Mouse (Mus musculus) embryonic facial prominence, embryonic 15.5 days (tissue): Measurements from ENCODE around the gene Gadd45b. TPM values are rescaled to one million over a fixed set of nuclear protein-coding genes. Genes with fewer than 3 reads are reported as not detected.

ENCODE experiments used
- ATAC-seq: fragments of 200-750 bp; cut with Nextera tagmentation; 2 replicates; pipeline ENCODE4 v1.8.0; 2017; ENCODE audit warnings: low read depth, moderate TSS enrichment; ENCODE audit not compliant: insufficient number of reproducible peaks, low FRiP score, low TSS enrichment
- H3K27ac ChIP-seq: fragments of 300-500 bp; sonication (generic); replicated peaks from 2 replicates; pipeline ENCODE4 v1.5.1; 2015; ENCODE audit warnings: mild to moderate bottlenecking, inconsistent platforms
- H3K27me3 ChIP-seq: fragments of 300-500 bp; sonication (generic); 2 replicates; pipeline ENCODE4 v1.6.1; 2015; ENCODE audit warnings: inconsistent platforms
- H3K36me3 ChIP-seq: fragments of 300-500 bp; sonication (generic); 2 replicates; pipeline ENCODE4 v1.6.1; 2015; ENCODE audit warnings: mild to moderate bottlenecking, inconsistent platforms
- H3K4me1 ChIP-seq: fragments of 300-500 bp; sonication (generic); 2 replicates; pipeline ENCODE4 v1.6.1; 2015; ENCODE audit warnings: inconsistent platforms
- H3K4me2 ChIP-seq: fragments of 300-500 bp; sonication (generic); replicated peaks from 2 replicates; pipeline ENCODE4 v1.6.1; 2015; ENCODE audit warnings: mild to moderate bottlenecking, inconsistent platforms
- H3K4me3 ChIP-seq: fragments of 300-500 bp; sonication (generic); replicated peaks from 2 replicates; pipeline ENCODE4 v1.5.1; 2015; ENCODE audit warnings: mild to moderate bottlenecking, inconsistent platforms
- H3K9ac ChIP-seq: fragments of 300-500 bp; sonication (generic); 2 replicates; pipeline ENCODE4 v1.6.1; 2015; ENCODE audit warnings: inconsistent platforms
- H3K9me3 ChIP-seq: fragments of 300-500 bp; sonication (generic); replicated peaks from 2 replicates; pipeline ENCODE4 v1.6.1; 2016; ENCODE audit warnings: inconsistent platforms
- WGBS: fragments of 180-500 bp; shearing (Covaris S2); methylation state at CpG from one replicate; pipeline ENCODE4 v1.1.7; 2015; 5-methylcytosine and 5-hydroxymethylcytosine counted together
- polyA plus RNA-seq: library from polyadenylated mRNA; unstranded; fragments of >200 nt; fragmentation: Nextera tagmentation; extraction: Ambion mirVana; gene quantifications from 2 replicates; pipeline ENCODE4 v1.2.1, GENCODE M21; 2015

Gene Gadd45b
- polyA plus RNA-seq, 1 experiment from 2014 or later: 43.7 TPM

DNA sequence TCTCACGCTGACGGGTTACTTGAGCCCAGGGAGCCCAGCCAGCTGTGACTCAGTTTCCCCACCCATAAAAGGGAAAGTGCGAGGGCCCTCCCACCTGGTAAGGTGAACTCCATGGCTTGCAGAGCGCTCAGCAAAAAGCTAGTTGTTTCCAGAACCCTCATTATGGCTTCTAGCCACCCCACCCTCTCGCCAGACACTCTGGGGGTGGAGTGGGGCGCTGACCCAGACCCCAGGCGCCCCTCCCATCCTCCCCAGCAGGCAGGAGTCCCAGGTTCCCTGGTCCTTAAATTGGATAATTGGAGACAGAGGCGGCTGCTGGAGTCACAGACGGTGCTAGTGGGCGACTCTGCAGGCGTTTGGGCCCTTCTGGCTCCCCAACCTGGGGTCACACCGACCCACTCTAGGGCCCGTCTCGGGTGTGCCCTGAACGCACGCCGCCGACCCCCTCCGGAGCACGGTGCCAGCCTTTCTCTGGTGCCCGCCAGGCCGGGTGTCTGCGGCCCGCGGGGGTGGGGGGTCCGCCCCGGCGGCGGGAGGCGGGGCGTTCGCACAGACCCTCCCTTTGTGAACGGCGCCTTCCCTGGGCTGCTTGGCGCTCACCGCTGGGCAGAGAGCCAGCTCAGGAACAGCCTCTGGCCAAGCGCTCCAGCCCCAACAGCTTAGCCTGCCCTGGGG, 6.4 kb downstream of the Gadd45b start:
- Histone ChIP-seq H3K27me3 (peaks cover 15% of the 10 kb centered on the region), H3K36me3 (no peaks in the 10 kb centered on the region), H3K9me3 (no peaks in the 10 kb centered on the region), H3K9ac (peak overlapping the region; percentile 33; the same call in 1 of the 2 replicates), H3K27ac (peak overlapping the region; percentile 88), H3K4me1 (peaks cover 98% of the 10 kb centered on the region), H3K4me3 (peak overlapping the region; percentile 35), H3K4me2 (peak overlapping the region; percentile 68)
- peak; percentile 13; the same call in 1 of the 2 replicates for ATAC-seq
- 1% methylated on average over 37 of the region's 37 CpGs for WGBS

DNA sequence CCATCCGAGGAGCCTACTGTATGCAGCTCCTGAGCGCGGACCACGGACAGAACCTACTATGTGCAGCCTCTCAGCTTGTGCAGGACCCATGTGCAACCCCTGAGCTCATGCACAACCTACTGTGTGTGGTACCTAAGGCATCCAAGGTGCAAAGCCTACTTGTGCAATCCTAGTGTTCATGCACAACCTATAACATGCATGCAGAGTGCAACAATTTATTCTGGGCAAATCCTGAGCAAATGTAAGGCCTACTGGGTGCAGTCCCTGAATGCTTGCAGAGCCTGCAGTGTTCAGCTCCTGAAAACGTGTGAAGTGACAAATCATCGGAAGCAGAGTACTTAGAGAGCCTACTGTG, 6.9 kb downstream of the Gadd45b start:
- Histone ChIP-seq H3K27ac (peak overlapping the region; percentile 88), H3K9ac (no peak overlapping the region), H3K4me1 (peaks cover 95% of the 10 kb centered on the region), H3K9me3 (no peaks in the 10 kb centered on the region), H3K4me2 (peak overlapping the region; percentile 68), H3K4me3 (peak overlapping the region; percentile 35), H3K36me3 (no peaks in the 10 kb centered on the region), H3K27me3 (peaks cover 15% of the 10 kb centered on the region)
- WGBS: 14% methylated on average over 6 of the region's 6 CpGs
- ATAC-seq: no peak

DNA sequence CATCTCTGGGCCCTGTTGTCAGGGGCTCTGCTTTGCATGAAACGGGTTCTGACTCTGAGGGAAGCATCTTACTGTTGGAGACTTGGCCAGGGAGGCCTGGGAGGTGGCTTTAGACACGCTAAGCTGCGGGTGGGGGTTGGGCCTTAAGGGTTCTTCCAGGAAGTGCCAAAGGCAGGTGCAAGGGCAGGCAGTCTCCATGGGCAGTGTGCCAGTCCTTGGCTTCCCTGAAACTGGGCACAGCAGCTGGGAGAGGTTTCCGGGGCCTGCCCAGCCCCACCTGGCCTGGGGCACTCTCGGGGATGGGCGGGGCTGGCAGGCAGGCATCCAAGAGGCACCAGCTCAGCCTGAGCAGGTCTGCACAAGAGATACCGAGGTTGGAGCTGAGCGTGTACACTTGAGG, 7.8 kb downstream of the Gadd45b start:
- Histone ChIP-seq H3K4me1 (peaks cover 86% of the 10 kb centered on the region), H3K4me2 (0 out of 2 replicates have a peak overlapping the region, but pooled peaks have one; percentile 19), H3K27me3 (peaks cover 14% of the 10 kb centered on the region), H3K4me3 (no peak overlapping the region), H3K9me3 (no peaks in the 10 kb centered on the region), H3K27ac (peak overlapping the region; percentile 88), H3K36me3 (no peaks in the 10 kb centered on the region), H3K9ac (no peak overlapping the region)
- 20% methylated on average over 8 of the region's 8 CpGs for WGBS
- ATAC-seq: no peak

DNA sequence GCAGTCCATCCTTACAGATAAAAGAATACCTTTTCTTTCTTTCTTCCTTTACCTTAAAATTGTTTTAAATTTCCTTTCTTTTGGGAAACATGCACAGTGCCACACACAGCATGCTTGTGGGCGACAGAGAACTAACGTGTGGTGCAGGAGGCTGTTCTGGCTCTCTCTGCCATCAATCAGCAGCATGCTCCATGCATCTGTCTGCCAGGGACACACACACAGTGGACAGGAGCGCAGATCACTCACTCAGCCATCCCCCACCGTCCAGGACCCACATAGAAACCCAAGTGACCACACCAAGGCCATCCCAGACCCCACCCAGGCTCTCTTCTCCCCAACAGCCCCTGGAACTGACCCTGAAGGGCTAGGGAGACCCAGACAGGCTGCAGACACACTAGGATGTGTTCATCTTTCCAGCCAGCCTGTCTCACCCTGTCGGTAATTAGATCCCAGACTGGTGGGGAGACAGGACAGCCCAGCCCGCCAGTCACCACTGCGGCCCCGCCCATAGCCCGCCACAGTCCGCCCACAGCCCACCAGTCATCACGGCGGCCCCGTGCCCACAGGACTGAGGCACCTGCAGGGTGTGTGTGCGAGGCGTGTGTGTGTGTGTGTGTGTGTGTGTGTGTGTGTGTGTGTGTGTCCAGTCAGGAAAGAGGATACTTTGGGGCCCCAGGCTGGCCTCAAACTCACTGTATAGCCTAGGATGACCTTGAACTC, 9.1 kb downstream of the Gadd45b start:
- ATAC-seq: peak; percentile 55
- Histone ChIP-seq H3K4me3 (peak overlapping the region; percentile 35), H3K9me3 (no peaks in the 10 kb centered on the region), H3K27ac (peak overlapping the region; percentile 88), H3K36me3 (no peaks in the 10 kb centered on the region), H3K4me1 (peaks cover 72% of the 10 kb centered on the region), H3K9ac (no peak overlapping the region), H3K4me2 (peak overlapping the region; percentile 80), H3K27me3 (peaks cover 5% of the 10 kb centered on the region)
- 7% methylated on average over 15 of the region's 15 CpGs for WGBS

DNA sequence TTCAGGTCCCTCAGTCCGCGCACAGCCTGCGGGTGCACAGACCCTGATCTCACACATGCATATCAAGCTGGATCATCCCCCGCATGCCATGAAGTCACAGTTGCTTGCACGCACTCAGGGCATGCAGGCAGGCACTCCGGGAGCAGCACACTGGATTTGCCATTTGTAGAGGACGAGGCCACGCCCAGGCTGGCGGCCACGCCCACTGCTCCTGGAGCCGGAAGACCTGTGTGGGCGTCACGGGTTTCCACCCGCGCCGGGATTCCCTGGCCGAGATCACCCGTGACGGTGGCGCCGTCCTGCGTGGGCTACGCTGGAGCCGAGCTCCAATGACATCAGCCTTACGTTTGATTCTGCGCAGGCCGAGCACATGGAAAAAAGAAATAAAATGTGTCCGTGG, 9.8 kb downstream of the Gadd45b start:
- no peaks in the 10 kb centered on the region for H3K36me3 ChIP-seq
- H3K9me3 ChIP-seq: no peaks in the 10 kb centered on the region
- H3K9ac ChIP-seq: no peak overlapping the region
- peak; percentile 21; the same call in 1 of the 2 replicates for ATAC-seq
- peaks cover 66% of the 10 kb centered on the region for H3K4me1 ChIP-seq
- peak overlapping the region; percentile 80 for H3K4me2 ChIP-seq
- H3K27ac ChIP-seq: peak overlapping the region; percentile 88
- 2% methylated on average over 28 of the region's 28 CpGs for WGBS
- peak overlapping the region; percentile 35 for H3K4me3 ChIP-seq
- H3K27me3 ChIP-seq: no peaks in the 10 kb centered on the region

DNA sequence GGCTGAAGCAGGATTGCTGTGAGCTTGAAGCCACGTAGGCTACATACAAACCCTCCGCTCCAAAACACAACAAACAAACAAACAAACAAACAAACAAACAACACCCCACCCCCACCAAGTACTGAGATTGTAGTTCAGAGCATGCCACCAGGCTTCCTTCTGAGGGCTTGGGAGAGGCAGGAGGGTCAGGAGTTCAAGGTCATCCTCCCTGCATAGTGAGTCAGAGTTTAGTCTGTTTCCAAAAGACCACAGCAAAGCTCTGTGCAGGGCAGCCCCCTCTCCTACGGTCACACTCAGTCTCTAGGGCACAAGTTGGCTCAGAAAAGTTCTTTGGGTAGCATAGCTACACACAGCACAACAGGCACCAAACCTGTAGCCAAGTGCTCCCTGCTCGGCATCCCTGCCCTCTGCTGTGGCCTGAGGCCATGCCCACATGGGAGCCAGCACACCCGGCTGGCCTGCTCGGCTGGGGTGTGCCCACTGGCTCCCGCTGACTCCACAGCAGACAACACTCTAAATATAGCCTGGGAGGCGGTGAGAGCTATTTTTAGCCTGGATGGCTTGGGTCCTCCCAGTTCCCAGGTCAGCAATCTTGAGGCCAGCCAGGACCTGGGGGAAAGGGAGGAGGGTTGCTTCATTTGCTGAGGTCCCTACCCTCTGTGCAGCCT, 10.6 kb downstream of the Gadd45b start:
- peak; percentile 36; the same call in 1 of the 2 replicates for ATAC-seq
- Histone ChIP-seq H3K4me1 (peaks cover 60% of the 10 kb centered on the region), H3K4me3 (peak overlapping the region; percentile 35), H3K27me3 (no peaks in the 10 kb centered on the region), H3K9ac (no peak overlapping the region), H3K4me2 (peak overlapping the region; percentile 80), H3K9me3 (no peaks in the 10 kb centered on the region), H3K36me3 (no peaks in the 10 kb centered on the region), H3K27ac (peak overlapping the region; percentile 88)
- WGBS: 26% methylated on average over 8 of the region's 8 CpGs

DNA sequence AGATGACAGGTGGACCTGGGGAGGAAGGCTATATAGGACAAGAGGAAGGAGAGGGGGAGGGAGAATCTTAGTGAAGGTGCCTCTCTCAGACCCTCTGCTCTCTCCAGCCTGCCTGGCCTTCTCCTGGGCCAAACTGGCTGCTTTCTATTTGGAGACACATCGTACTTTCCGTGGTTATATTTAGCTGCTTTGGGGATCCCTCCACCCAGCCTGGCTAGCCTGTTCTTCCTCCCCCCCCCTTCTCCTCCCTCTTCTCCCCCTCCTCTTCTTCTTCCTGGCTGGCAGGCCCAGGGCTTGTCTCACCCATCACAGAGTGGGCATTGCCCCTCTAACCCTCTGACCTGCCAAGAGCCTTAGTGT, 11.1 kb downstream of the Gadd45b start:
- Histone ChIP-seq H3K4me3 (no peak overlapping the region), H3K9me3 (no peaks in the 10 kb centered on the region), H3K27ac (peak overlapping the region; percentile 88), H3K36me3 (no peaks in the 10 kb centered on the region), H3K4me2 (peak overlapping the region; percentile 80), H3K9ac (no peak overlapping the region), H3K27me3 (no peaks in the 10 kb centered on the region), H3K4me1 (peaks cover 55% of the 10 kb centered on the region)
- no peak for ATAC-seq
- 26% methylated on average over 2 of the region's 2 CpGs for WGBS

DNA sequence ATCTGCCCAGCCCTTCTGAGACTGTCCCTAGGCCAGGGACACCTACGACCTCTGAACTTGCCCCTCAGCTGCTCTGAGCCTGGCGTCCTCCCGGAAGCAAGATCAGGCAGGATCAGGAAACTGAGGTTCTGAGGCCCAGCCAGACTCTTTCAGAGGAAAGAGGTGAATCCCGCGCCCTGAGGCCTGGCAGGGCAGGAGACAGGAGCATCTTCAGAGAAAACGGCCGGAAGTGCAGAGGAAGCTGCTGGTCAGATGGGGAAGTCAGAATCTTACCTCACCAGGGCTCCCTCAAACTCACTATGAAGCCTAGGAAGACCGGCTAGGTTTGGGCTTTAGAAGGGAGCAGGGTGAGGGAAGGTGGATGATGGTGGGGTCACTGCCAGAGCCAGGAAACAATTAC, 13.0 kb downstream of the Gadd45b start:
- Histone ChIP-seq H3K36me3 (no peaks in the 10 kb centered on the region), H3K4me1 (peaks cover 46% of the 10 kb centered on the region), H3K9me3 (no peaks in the 10 kb centered on the region), H3K9ac (no peak overlapping the region), H3K4me2 (no peak overlapping the region), H3K4me3 (no peak overlapping the region), H3K27me3 (no peaks in the 10 kb centered on the region), H3K27ac (no peak overlapping the region)
- no peak for ATAC-seq
- 44% methylated on average over 8 of the region's 8 CpGs for WGBS

DNA sequence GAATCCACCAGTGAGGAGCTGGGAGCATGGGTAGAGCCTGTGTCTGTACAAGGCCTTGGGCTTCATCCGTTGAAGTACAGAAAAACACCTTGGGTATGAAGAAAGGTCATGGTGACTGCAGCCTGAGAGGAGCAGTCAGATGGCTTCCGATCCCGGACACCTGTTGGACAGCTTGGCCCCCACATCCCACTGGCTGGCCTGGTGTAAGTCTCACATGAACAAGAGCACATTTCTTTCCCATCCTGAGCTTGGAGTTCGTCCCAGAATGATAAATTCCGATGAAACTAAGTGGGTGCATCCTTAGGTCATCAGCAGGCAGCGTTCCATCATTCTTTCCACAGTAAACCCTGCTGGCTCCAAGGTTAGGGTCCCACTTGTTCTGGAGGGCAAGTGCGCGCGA, 13.8 kb downstream of the Gadd45b start:
- H3K4me2 ChIP-seq: no peak overlapping the region
- peaks cover 43% of the 10 kb centered on the region for H3K4me1 ChIP-seq
- no peak overlapping the region for H3K9ac ChIP-seq
- no peak overlapping the region for H3K4me3 ChIP-seq
- no peak for ATAC-seq
- no peaks in the 10 kb centered on the region for H3K9me3 ChIP-seq
- no peaks in the 10 kb centered on the region for H3K27me3 ChIP-seq
- no peaks in the 10 kb centered on the region for H3K36me3 ChIP-seq
- H3K27ac ChIP-seq: no peak overlapping the region
- 67% methylated on average over 9 of the region's 9 CpGs for WGBS

DNA sequence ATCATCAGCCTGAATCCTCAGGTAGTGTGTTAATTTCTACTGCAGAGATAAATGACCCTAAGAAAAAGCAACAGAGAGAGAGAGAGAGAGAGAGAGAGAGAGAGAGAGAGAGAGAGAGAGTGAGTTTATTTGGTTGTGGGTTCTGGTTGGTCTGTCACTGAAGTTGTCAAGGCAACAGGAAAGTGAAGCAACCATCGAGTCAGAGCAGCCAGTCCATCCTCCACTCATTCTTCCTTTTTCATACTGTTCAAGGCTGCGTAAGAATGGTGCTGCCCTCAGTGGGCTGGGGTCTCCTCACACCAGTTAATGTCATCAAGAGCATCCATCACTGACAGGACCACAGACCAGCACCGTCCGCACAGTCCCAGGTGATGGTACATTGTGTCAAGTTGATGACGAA, 14.4 kb downstream of the Gadd45b start:
- no peak for ATAC-seq
- no peak overlapping the region for H3K4me3 ChIP-seq
- H3K36me3 ChIP-seq: no peaks in the 10 kb centered on the region
- whole genome bisulfite sequencing: 84% methylated on average over 5 of the region's 5 CpGs
- H3K9me3 ChIP-seq: no peaks in the 10 kb centered on the region
- H3K27me3 ChIP-seq: no peaks in the 10 kb centered on the region
- peaks cover 38% of the 10 kb centered on the region for H3K4me1 ChIP-seq
- H3K9ac ChIP-seq: no peak overlapping the region
- H3K4me2 ChIP-seq: no peak overlapping the region
- no peak overlapping the region for H3K27ac ChIP-seq

DNA sequence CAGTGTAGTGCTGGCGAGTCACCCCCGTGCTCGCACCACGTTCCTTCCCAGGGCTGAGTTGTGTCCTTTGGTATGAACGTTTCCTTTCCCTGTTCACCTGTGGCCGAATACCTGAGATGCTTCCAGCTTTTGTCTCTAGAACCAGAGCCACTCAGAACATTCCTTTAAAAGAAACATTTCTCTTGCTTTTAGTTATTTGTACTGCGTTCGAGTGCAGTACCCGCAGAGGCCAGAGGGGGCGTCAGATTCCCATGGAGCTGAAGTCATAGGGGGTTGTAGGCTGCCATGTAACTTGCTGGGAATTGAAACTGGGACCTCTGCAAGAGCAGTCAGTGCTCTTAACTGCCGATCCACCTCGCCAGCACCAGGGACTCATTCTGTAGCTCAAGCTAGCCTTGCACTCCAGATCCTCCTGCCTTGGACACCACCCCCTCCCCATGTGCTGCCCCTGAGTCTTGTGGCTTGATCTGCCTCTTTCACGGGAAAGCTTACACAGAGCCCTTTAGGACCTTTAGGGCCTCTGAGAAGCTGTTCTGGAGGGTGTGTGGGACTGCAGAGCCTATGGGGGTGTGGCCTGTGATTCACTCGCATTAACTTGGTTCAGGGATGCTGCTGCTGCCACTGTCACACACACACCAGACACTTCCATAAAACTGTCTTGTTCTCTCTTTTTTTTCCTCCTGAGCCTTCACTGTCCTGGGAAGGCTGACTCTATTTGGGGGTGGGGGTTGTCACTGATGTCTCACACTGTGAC, 17.0 kb downstream of the Gadd45b start:
- Histone ChIP-seq H3K4me2 (no peak overlapping the region), H3K27me3 (no peaks in the 10 kb centered on the region), H3K36me3 (no peaks in the 10 kb centered on the region), H3K9ac (no peak overlapping the region), H3K27ac (no peak overlapping the region), H3K9me3 (no peaks in the 10 kb centered on the region), H3K4me3 (no peak overlapping the region), H3K4me1 (peaks cover 21% of the 10 kb centered on the region)
- no peak for ATAC-seq
- 60% methylated on average over 14 of the region's 14 CpGs for WGBS
